ENCODE assay signal across 8 mouse cellular contexts in the genomic region with DNA sequence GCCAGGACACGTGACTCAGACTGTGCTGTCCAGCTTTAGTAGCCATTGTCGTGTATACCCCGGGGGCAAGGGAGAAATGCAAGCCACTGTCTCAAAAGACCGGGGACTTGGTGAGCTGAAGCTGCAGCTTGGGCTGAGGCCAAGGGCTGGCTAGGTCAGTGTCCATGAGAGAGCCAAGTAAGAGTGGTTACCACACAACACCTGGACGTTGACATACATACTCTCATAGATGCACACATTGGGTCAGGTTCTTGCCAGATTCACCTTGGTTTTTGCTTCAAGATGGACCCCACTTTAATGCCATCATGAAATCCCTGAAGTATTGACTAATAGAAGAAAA. TPM values are rescaled to one million over a fixed set of nuclear protein-coding genes. Genes with fewer than 3 reads are reported as not detected.
DNase-seq lines count a peak whose midpoint lies in the region; ATAC-seq and TF ChIP-seq lines count a peak whose summit lies in the region.

No protein-coding gene starts in this region.

- H3K36me3 ChIP-seq in heart, embryonic 10.5 days: no peaks in the 10 kb centered on the region
- peaks cover 10% of the 10 kb centered on the region; the same call in 1 of the 2 replicates for H3K36me3 ChIP-seq in E14TG2a.4 (ENCODE audit: insufficient read depth, low read length)
- no peaks in the 10 kb centered on the region for H3K36me3 ChIP-seq in forebrain, embryonic 14.5 days (ENCODE audit: control insufficient read depth, insufficient read depth, low read length)
- H3K36me3 ChIP-seq in liver, embryonic 14.5 days (replicated peaks; ENCODE audit: control insufficient read depth, insufficient read depth, low read depth): no peaks in the 10 kb centered on the region

- no peak for DNase-seq in heart, embryonic 10.5 days (ENCODE audit: low spot score)
- no peak for DNase-seq in heart, postnatal 36 days
- DNase-seq in forebrain, embryonic 14.5 days (ENCODE audit: low spot score): no peak
- DNase-seq in liver, embryonic 14.5 days (ENCODE audit: low read depth in 3 of 3, low spot score in 3 of 3): no peak
- DNase-seq in c-Kit-positive CD71-positive TER-119-positive erythroid progenitor cells, embryonic 14.5 days (ENCODE audit: low spot score): no peak
- DNase-seq in thymus, postnatal 14 days: no peak

- H3K9me3 ChIP-seq in heart, embryonic 10.5 days: no peaks in the 10 kb centered on the region
- H3K9me3 ChIP-seq in E14TG2a.4 (ENCODE audit: low read length): no peaks in the 10 kb centered on the region
- H3K9me3 ChIP-seq in forebrain, embryonic 14.5 days (replicated peaks; ENCODE audit: control insufficient read depth, low read length): no peaks in the 10 kb centered on the region
- H3K9me3 ChIP-seq in liver, embryonic 14.5 days (ENCODE audit: control insufficient read depth, low read length): no peaks in the 10 kb centered on the region

- peaks cover 4% of the 10 kb centered on the region; the same call in 1 of the 2 replicates for H3K27me3 ChIP-seq in heart, embryonic 10.5 days (ENCODE audit: insufficient read depth, poor library complexity, severe bottlenecking)
- no peaks in the 10 kb centered on the region; the same call in 1 of the 2 replicates for H3K27me3 ChIP-seq in E14TG2a.4 (ENCODE audit: insufficient read depth, low read length)
- no peaks in the 10 kb centered on the region for H3K27me3 ChIP-seq in forebrain, embryonic 14.5 days (replicated peaks; ENCODE audit: control insufficient read depth, insufficient read depth, low read length)
- no peaks in the 10 kb centered on the region for H3K27me3 ChIP-seq in liver, embryonic 14.5 days (ENCODE audit: control insufficient read depth, insufficient read depth, low read length)

- H3K9ac ChIP-seq in forebrain, embryonic 14.5 days (ENCODE audit: low read length): peak overlapping the region; percentile 78
- H3K9ac ChIP-seq in liver, embryonic 14.5 days (replicated peaks): peak overlapping the region; percentile 73

- WGBS in heart, embryonic 10.5 days: 12% methylated on average over 5 of the region's 5 CpGs
- 5% methylated on average over 5 of the region's 5 CpGs for WGBS in forebrain, embryonic 14.5 days
- WGBS in liver, embryonic 14.5 days (ENCODE audit: insufficient replicate concordance): 13% methylated on average over 5 of the region's 5 CpGs

- no peak for TF ChIP-seq CTCF in E14TG2a.4 (conservative IDR thresholded peaks at IDR 0.05; ENCODE audit: low read length)
- no peak for TF ChIP-seq CTCF in liver, embryonic 14.5 days (IDR thresholded peaks at IDR 0.05; ENCODE audit: low read depth)

- intact Hi-C loops in heart, postnatal 36 days (cut with DNase I): loop anchor here (5.0 kb wide), 1 partner anchor 360 kb away; the partner anchor contains the start of gene Sem1

- peak overlapping the region; percentile 95 for H3K27ac ChIP-seq in heart, embryonic 10.5 days
- no peak overlapping the region for H3K27ac ChIP-seq in forebrain, embryonic 14.5 days (ENCODE audit: low read depth, low read length)
- no peak overlapping the region for H3K27ac ChIP-seq in liver, embryonic 14.5 days

- H3K4me2 ChIP-seq in forebrain, embryonic 14.5 days (ENCODE audit: low read length): peak overlapping the region; percentile 93
- peak overlapping the region; percentile 84 for H3K4me2 ChIP-seq in liver, embryonic 14.5 days (ENCODE audit: low read depth)

- TF ChIP-seq EP300 in liver, embryonic 14.5 days (IDR thresholded peaks at IDR 0.05; ENCODE audit: low read depth): no peak

- ATAC-seq in forebrain, embryonic 14.5 days: no peak; the same call in 1 of the 2 replicates
- ATAC-seq in liver, embryonic 14.5 days (ENCODE audit: insufficient read depth): no peak; the same call in 1 of the 2 replicates
- ATAC-seq in CD4-positive, CD25-positive, alpha-beta regulatory T cell, adult 4 months: no peak

- H3K4me3 ChIP-seq in heart, embryonic 10.5 days: peak overlapping the region; percentile 85
- H3K4me3 ChIP-seq in E14TG2a.4 (replicated peaks; ENCODE audit: low read length): peak overlapping the region; percentile 91
- peak overlapping the region; percentile 55 for H3K4me3 ChIP-seq in forebrain, embryonic 14.5 days (ENCODE audit: low read depth, low read length)
- peak overlapping the region; percentile 74 to 82 for H3K4me3 ChIP-seq in liver, embryonic 14.5 days (ENCODE audit: insufficient read depth in 1 of 2, low read depth in 2 of 2, low read length in 2 of 2)

- H3K4me1 ChIP-seq in heart, embryonic 10.5 days: peaks cover 27% of the 10 kb centered on the region
- H3K4me1 ChIP-seq in E14TG2a.4 (replicated peaks; ENCODE audit: low read depth, low read length): peaks cover 43% of the 10 kb centered on the region
- peaks cover 9% of the 10 kb centered on the region; the same call in 1 of the 2 replicates for H3K4me1 ChIP-seq in forebrain, embryonic 14.5 days (ENCODE audit: control insufficient read depth, insufficient read depth, low read length)
- peaks cover 0 to 14% of the 10 kb centered on the region in 2 experiments; a peak in 2 of 4 replicates for H3K4me1 ChIP-seq in liver, embryonic 14.5 days (replicated peaks; ENCODE audit: control insufficient read depth in 2 of 2, insufficient read depth in 2 of 2, low read length in 1 of 2)

RNA-seq across cellular contexts. Expression of gene Slc25a13, which starts 0.3 kb away (rescaled TPM):
- 61.4 and 78.4 TPM in 2 replicates for polyA plus RNA-seq in heart, embryonic 10.5 days (2016; fragmentation: Nextera tagmentation; extraction: Ambion mirVana)
- total RNA-seq in heart, postnatal 36 days (2021): 100 to 1,000 TPM; 146 to 153 TPM
- polyA plus RNA-seq in forebrain, embryonic 14.5 days (2014; fragmentation: Nextera tagmentation; extraction: Ambion mirVana): 11.1 and 11.8 TPM in 2 replicates
- polyA plus RNA-seq in liver, embryonic 14.5 days (2012; rRNA removed): 8.4 and 11.6 TPM in 2 replicates
- polyA plus RNA-seq in liver, embryonic 14.5 days (2014; fragmentation: Nextera tagmentation; extraction: Ambion mirVana): 26.0 and 28.6 TPM in 2 replicates
- 10 to 100 TPM in 1 of 2 experiments, 1 to 10 TPM in 1; 4.5 to 10.8 TPM for polyA plus RNA-seq in CD4-positive, CD25-positive, alpha-beta regulatory T cell, adult 4 months (2017; shearing (Covaris generic))
